Mouse (Mus musculus): ENCODE measurements around the gene Btbd19.

The Btbd19 gene

GRCm38 (mm10) chr4:117133817-117134600, 8.5 kb upstream of the Btbd19 start, which contains the start of gene Plk3:
Gene Plk3 (minus strand): TSS chr4:117133963.
- DNase-seq (ENCODE audit: low spot score): peak; percentile 78

GRCm38 (mm10) chr4:117133366-117133796, 7.9 kb upstream of the Btbd19 start:
- DNase-seq (ENCODE audit: low spot score): no peak

- no peak for DNase-seq (ENCODE audit: low spot score)
Observed at GRCm38 (mm10) chr4:117132794-117133143, 7.2 kb upstream of the Btbd19 start.

- DNase-seq (ENCODE audit: low spot score): no peak
Observed at GRCm38 (mm10) chr4:117131890-117132793, 6.6 kb upstream of the Btbd19 start.

DNA sequence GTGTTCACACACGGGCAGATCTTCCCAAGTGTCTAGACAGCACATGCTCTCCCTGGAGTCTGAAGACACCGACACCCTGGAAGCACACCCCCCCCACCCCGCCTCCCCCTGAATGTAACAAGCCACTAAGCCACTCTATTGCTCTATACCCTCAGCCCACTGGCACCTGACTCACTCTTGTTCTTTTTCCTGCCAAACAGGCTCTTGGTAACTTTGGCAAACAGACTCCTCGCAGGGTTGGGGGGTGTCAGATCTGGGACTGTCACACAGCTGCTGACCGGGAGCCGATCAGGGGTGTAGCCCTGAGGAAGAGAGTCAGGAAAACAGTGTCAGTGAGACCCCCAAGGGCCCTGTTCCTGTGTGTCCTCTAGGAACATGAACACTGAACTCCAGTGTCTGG, 5.7 kb upstream of the Btbd19 start:
- DNase-seq (ENCODE audit: low spot score): no peak

GRCm38 (mm10) chr4:117130790-117131189, 5.3 kb upstream of the Btbd19 start:
- no peak for DNase-seq (ENCODE audit: low spot score)

GRCm38 (mm10) chr4:117127991-117128686, 2.6 kb upstream of the Btbd19 start:
- DNase-seq (ENCODE audit: low spot score): no peak

DNA sequence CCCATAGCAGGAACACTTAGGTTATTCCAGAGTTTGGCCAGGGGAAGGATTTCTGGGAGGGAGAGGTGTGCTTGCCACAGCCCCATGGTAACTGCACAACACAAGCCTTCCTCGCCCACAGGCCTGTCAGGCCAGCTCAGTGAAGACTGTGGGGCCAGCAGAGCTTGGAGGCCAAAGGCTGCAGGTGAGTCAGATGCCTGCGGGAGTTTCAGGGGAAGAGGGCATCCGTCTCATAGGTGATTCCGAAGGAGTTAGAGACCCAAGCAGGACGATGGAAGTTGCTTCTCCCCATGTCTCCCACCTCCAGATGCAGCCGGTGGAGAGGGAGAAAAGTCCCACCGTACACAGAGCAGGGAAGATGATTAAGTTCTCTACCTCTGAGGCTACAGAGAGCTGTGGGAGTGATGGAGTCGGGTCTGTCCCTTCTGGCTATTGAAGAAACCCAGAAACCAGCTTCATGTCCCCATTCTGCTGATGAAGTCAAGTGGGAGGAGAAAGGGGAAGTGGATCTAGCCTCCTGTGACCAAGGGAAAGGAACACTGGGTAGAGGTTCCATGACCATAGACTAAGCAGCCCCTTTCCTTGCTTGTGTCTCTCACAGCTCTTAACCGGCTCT, 1.3 kb upstream of the Btbd19 start, which contains the start of gene Tctex1d4:
TSS of gene Tctex1d4 (plus strand) at position 120 of the 616 bp plus-strand sequence.
- no peak for DNase-seq (ENCODE audit: low spot score)

DNA sequence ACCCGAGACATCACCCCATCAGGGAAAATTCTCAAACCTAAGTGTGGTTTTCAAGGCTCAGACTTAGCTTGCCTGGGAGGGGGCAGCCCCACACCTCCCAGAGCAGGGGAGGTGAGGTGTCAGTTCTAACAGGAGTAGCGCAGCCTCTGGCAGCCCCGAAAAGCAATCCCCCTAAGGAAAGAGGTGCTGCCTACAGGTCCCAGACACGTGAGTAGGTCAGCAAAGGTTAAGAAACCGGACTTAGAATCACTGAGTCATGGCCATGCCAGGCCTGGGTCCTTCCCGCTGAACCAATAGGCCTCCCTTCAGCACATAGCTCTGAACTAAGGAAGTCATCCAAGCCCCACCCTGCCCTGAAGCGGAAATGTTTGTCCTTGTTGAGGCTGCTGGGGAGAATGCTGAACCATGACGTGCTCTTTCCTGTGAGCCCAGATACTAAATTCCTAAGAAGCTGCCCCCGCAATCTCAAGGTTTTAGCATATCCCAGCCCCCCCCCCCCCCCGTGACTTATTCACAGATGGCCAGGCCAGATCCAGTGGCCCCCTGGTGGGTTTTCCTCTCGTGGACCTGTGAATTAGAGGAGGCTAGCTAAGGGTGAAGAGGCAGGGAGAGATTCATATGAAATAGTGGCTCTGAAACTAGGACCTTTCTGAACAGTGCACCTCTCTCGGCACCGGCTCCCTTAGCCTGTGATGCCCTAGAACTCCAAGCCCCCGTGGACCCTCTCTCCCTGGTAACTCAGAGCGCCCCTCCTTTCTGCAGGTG, 567 bp upstream of the Btbd19 start:
- DNase-seq (ENCODE audit: low spot score): no peak

GRCm38 (mm10) chr4:117124518-117125347, 792 bp downstream of the Btbd19 start:
- DNase-seq (ENCODE audit: low spot score): no peak

DNA sequence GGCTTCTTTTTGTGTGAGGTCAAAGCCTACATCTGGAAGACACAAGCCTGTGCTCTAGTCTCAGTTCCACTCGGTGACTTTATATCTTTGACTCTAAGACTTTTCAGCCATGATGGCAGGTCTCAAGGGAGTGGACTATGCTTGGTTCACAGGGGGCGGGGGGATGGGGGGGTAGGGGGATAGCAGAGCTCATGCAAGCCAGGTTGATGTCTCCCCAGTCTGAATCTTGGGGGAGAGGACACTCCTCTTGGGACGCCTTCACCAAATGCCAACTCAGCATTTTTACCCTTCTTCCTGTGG, 1.4 kb downstream of the Btbd19 start:
- DNase-seq (ENCODE audit: low spot score): no peak

DNA sequence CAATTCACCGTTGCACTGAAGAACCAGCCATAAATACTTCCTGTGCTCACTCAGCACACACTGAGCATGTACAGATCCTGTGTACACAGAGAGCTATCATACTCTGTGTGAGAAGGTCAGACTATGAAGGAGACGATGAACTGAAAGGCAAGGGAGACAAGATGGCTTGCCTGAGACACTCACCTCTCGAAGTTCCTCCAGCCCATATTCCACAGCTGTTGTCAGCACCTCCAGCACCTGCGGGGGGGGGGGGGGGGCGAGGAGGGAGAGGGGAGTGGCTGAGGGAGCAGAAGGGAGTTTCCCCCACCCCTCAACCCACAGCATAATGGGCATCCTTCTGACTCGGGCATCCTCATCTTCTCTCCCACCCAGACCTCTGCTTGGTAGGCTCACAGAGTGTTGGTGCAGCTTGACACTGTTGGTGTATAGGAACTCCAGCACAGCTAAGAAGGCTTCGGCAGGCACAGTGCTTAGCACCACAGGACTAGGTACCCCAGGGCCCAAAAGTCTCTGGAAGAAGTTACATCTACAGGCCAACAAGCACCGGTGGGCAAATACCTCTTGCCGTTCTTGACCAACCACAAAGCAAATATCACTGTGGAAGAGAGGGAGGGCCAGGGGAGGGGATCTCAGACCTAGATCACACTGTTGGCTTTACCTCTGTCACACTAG, 1.8 kb downstream of the Btbd19 start:
- DNase-seq (ENCODE audit: low spot score): no peak

DNA sequence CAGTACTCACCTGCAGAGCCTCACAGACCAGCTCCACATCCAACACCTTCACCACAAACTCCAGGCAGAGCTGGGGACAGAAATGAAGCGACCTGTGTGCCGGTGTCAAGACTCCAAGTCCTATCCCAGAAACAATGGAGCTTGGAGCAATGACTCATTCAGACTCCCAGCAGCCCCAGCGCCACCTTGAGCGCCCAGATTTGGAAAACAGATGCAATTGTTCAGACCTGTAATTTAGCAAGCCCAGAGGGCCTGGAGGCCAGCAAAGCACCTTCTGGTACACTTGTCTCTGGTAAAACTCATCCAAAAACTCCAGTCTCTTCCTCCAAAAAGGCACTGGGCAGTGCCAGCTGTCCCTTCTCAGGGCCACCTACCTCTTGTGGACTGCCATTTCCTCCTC, 3.3 kb downstream of the Btbd19 start:
- DNase-seq (ENCODE audit: low spot score): no peak

DNA sequence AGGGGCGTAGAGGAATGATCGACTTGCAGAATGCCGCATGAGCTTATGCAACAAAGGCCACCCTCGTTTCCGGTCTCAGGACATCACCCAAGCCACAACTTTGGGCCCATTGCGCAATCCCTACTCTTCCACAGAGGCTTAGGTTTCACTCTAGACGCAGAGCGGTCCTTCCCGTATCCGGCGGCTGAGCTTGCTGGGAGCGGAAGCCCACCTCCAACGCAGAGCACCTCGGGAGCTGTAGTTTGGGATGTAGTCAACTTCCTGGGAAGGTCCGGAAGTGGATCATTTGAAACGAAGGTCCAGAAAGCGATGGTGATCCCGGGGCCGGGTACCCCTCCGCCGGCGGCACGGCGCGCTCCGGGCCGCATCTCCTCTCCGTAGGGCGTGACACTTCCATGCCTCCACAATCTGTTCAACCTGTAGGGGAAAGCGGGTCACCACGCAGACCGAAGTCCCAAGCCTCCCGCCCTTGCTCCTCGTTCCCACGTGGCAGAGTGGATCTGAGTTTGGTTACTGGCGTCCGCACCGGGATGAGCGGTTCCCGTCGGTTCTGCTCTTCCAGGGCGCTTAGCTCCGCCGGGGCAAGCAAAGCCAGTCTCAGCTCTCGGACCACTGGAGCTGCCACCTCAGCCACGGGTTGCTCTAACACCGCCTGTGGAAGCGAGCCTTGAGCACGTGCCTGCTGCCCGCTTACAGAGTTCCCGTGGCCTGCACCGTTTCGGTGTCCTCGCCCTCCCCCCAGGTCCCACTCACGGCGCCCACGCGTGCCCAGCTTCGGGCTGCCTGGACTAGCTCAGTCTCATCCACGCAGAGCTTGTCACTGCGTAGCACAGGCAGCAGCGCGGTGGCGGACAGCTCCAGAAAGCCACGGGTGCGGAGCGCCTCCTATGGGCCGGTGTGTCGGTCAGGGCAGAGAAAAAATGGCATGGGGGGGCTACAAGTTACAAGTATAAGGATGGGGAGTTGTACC, 4.8 kb downstream of the Btbd19 start:
- peak; percentile 78 for DNase-seq (ENCODE audit: low spot score)

- DNase-seq (ENCODE audit: low spot score): no peak
Observed at GRCm38 (mm10) chr4:117120052-117120444, 5.5 kb downstream of the Btbd19 start.

DNA sequence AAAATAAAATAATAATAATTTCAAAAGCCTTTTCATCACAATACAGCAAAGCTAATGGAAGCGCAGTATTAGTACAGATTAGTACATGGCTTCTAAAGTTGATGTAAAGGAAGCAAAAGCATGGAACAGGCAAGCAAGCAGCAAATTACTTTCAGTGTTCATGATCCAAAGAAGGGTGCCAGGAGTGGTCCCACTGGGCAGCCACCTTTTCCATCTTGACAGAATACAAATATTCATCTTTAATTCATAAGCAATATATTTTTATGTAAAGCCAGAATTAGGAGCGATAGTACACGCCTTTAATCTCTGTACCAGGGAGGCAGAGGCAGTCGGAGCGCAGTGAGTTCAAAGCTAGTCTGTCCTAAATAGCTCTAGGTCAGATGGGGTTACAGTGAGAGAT, 5.9 kb downstream of the Btbd19 start:
- no peak for DNase-seq (ENCODE audit: low spot score)

- DNase-seq (ENCODE audit: low spot score): no peak
Observed at GRCm38 (mm10) chr4:117117931-117118330, 7.6 kb downstream of the Btbd19 start.

- no peak for DNase-seq (ENCODE audit: low spot score)
Observed at GRCm38 (mm10) chr4:117115592-117115991, 9.9 kb downstream of the Btbd19 start.

- no peak for DNase-seq (ENCODE audit: low spot score)
Observed at GRCm38 (mm10) chr4:117113237-117113636, 12.3 kb downstream of the Btbd19 start.
